Mouse (Mus musculus) fat pad, adult 2 months (tissue): ENCODE measurements around the gene Lta.

Experiments used
- DNase-seq: peaks from one replicate; pipeline ENCODE4 v3.0.0-alpha.2; 2011; ENCODE audit warnings: low read depth, low spot score; ENCODE audit errors: extremely low read depth

Gene Lta

DNA sequence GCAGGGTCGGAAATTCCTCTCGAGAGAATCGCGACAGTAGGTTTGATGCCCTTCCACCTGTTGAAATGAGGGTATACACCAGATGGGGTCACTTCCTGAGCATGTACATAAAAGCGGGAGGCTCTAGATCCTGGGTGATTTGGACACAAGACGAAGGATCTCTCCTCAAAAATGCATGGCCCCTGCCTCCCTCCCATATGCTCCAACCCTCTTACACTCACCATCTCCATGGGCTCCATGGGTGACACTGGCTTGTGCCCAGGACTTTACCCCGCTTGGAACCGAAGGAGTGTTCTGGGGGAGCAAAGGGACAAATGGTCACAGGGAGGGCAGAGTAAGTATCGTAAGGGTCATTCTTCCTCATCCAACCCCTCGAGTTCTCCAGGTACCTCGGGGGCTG, 43.7 kb downstream of the Lta start:
- no peak for DNase-seq

DNA sequence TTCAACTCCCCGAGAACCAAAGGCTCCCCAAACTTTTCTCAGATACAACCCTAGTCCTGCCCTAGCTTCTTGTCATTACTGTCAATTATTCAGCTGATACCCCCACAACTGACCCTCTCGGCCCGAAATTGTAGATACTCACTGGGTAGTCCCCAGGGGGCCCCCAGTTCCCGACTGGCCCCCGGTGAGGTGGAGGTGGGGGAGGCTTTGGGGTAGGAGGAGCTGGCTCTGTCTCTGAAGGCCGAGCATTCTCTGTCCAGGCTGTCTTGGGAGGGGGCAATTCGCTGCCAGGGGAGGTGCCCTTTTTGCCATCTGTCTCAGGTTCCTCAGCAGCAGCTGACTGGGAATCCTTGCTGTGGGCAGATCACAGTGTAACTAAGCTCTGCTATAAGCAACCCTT, 45.5 kb downstream of the Lta start:
- no peak for DNase-seq

DNA sequence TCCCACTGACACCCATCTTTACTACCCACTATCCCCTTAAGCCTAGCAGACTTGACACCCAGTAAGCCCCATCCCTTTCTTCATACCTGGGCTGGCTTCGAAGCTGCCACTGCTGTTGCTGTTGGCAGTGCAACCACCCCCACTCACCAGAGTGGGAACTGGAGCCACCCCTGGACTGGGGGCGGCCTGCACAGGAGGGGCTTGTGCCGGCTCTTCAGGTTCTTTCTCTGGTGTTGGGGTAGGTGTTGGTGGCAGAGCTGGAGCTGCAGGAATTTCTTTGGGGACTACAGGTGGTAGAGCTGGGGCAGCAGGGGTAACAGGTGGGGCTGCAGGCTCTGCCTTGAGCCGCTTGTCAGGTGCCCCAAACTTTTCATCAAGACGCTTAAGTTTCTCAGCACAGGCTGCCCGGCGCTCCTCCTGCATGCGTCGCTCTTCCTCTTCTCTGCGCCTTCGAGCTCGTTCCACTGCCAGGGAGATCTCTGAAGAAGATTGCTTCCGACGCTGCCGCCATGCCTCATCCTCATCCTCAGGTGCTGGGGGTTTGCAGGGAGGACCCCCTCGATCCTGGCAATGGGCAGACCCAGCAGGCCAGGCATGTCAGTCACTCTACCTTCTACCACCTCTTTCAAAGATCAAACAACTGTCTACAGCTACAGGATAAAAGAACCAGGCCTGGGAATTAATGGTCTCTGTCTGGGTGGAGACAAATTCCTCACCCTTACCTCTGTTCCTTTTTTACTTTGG, 46.1 kb downstream of the Lta start:
- no peak for DNase-seq

DNA sequence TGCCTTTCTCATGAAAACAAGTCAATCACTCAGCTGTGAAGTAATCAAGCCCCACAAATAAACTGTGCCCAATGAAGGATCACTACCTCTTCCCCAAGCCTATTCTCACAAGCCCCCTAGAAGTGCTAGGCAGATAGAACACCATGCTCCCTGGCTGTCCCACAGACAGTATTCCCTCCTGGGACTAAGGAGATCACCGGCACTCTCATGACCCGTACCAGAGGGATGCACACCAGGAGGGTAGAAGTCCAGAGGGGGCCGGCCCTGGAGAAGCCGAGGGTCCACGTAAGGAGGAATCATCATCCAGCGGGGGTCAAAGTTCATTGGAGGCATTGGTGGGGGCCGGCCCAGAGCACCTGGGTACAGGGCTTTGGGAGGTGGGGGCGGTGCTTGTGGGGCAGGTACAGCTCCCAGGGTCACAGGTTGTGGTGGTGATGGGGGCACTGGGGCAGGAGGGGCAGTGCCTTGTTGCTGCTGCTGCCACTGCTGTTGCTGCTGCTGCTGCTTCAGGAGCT, 47.4 kb downstream of the Lta start:
- DNase-seq: no peak

DNA sequence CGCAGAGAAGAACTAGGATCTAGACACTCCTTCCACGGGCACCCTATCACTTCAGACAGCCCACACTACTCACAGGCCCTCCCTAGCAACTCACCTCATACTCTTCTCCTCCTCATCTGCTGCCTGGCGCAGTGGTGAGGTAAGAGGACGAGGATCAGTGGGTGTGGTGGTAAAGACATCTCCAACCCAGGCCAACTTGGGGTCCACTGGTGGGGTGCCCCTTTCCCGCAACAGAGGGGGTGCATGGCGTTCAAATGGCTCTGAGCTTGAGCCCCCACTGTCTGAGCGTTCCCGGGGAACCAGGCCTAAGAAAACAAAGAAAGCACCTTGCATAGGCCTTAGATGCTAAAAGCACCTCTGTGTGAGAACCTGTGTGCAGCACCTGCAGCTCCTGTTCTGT, 47.9 kb downstream of the Lta start:
- DNase-seq: no peak

DNA sequence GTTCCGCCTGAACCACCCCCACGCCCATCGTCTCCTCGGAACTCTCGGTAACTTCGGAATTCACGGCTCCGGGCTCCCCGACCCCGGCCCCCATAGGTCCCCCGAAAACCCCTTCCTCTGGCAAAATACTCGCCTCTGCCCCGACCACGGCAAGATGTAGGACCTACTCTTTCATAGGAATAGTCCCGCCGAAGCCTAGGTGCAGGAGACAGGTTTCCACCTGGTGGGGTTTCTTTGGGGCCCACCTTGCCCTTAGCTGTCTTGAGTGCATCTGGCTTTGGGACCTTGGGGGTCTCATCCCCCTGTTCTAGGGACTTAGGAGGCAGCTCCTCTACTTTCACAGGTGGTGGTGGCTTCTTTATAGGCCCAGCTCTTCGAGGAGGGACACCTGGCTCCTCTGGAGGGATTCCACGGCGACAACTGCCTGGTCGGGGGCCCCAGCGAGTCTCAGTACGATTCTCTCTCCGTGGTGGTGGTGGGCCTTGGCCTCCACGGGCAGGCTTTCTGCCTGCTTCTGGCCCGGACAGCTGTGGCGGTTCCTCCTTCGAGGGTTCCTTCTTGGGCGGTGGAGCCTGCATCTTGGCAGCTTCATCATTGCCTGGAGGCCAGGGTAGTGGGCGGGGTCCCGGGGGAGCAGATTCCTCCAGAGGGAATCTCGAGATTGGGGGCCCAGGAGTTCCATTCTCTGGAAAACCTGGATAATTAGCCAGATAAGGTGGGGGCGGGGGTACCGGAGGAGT, 48.5 kb downstream of the Lta start:
- no peak for DNase-seq

DNA sequence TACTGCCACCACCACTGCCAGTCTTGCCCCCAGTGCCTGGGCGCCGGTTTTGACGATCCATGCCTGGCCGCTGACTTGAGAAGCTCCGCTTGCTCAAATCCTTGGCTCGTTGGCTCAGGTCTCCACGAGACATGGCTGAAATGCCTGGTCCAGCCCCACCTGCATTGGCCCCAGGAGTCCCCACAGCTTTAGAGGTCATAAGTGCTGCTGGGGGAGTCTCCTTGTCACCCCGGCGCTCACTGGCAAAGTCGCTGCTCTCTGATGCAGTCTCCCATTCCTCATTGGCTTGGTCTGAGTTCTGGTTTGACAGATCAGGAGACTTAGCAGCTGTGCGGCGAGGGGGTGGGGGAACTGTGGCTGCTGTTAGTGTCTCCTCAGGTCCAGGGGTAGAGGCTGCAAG, 49.7 kb downstream of the Lta start:
- DNase-seq: no peak

DNA sequence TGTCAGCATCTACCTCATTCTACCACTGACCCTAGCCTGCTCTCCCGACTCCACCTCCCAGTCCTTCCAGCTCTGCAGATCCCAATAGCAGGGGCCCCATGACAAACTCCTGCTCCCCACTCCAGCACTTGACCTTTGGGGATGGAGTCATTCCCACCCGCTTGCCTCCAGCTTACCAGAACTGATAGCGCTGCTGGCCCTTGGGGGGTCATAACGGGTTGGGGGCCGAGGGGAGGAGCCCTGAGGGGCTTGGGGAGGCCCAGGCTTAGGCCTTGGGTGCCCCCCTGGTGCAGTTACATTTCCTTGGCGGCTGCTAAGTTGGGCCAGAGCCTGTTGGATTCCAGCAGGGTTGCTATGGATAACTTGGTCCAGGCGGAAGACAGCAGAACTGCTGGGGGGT, 50.5 kb downstream of the Lta start:
- DNase-seq: no peak

DNA sequence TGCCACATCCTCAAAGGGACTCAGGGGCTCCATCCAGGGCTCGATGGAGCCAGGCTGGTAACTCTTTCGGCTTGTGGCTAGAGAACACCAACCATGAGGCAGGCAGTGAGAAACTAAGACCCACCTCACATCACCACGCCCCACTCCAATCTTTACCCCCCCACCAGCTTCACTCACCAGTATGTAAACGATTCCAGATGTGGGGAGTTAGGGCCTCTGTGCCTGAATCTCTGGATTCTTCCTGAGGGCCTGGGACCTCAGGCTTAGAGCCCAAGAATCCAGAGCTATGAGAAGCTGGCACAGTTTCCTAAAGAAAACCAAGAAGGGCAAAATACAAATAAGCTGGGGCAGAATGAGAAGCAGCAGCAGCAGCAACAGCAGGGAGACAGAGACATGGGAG, 51.2 kb downstream of the Lta start:
- no peak for DNase-seq
